Mouse (Mus musculus) heart, postnatal 0 days (tissue): ENCODE measurements around the gene Sh3bgrl2. TPM values are rescaled to one million over a fixed set of nuclear protein-coding genes. Genes with fewer than 3 reads are reported as not detected.

Source experiments
- ATAC-seq: fragments of 200-750 bp; cut with Nextera tagmentation; 2 replicates; pipeline ENCODE4 v1.8.0; 2017; ENCODE audit warnings: low read depth, moderate number of reproducible peaks, moderate library complexity; ENCODE audit not compliant: insufficient read depth
- DNase-seq: peaks from one replicate; pipeline ENCODE4 v3.0.0-alpha.2; 2016; ENCODE audit warnings: low spot score
- H3K27ac ChIP-seq: fragments of 300-500 bp; sonication (generic); 2 replicates; pipeline ENCODE4 v1.5.1; 2014; ENCODE audit warnings: low read depth, mild to moderate bottlenecking
- H3K27me3 ChIP-seq: fragments of 300-500 bp; sonication (generic); 2 replicates; pipeline ENCODE4 v1.6.1; 2014; ENCODE audit warnings: low read length, mixed read lengths; ENCODE audit not compliant: control insufficient read depth, insufficient read depth
- H3K36me3 ChIP-seq: fragments of 300-500 bp; sonication (generic); replicated peaks from 2 replicates; pipeline ENCODE4 v1.6.1; 2014; ENCODE audit warnings: low read length, mixed read lengths; ENCODE audit not compliant: control insufficient read depth, insufficient read depth
- H3K4me1 ChIP-seq: fragments of 300-500 bp; sonication (generic); 2 replicates; pipeline ENCODE4 v1.6.1; 2014; ENCODE audit warnings: antibody characterized with exemption; ENCODE audit not compliant: control insufficient read depth, insufficient read depth
- H3K4me2 ChIP-seq: fragments of 300-500 bp; sonication (generic); 2 replicates; pipeline ENCODE4 v1.6.1; 2014; ENCODE audit warnings: low read depth, mild to moderate bottlenecking, low read length, moderate library complexity
- H3K4me3 ChIP-seq: fragments of 300-500 bp; sonication (generic); 2 replicates; pipeline ENCODE4 v1.5.1; 2014; ENCODE audit warnings: low read depth, low read length
- H3K9ac ChIP-seq: fragments of 300-500 bp; sonication (generic); replicated peaks from 2 replicates; pipeline ENCODE4 v1.6.1; 2014; ENCODE audit warnings: low read depth, low read length, mixed read lengths
- H3K9me3 ChIP-seq: fragments of 300-500 bp; sonication (generic); replicated peaks from 2 replicates; pipeline ENCODE4 v1.6.1; 2016; ENCODE audit warnings: low read length; ENCODE audit not compliant: control insufficient read depth
- CTCF ChIP-seq: IDR thresholded peaks from 2 replicates; pipeline ENCODE4 v1.5.1; 2016; ENCODE audit warnings: antibody characterized with exemption, control low read depth, low read depth
- EP300 ChIP-seq: IDR thresholded peaks from 2 replicates; pipeline ENCODE4 v1.6.1; 2016; ENCODE audit warnings: antibody characterized with exemption, low read depth
- WGBS: fragments of 180-500 bp; shearing (Covaris S2); extraction: QIAGEN DNeasy Blood & Tissue Kit; methylation state at CpG from one replicate; pipeline ENCODE4 v1.1.7; 2014; 5-methylcytosine and 5-hydroxymethylcytosine counted together
- polyA plus RNA-seq: library from polyadenylated mRNA; unstranded; fragments of >200 nt; fragmentation: Nextera tagmentation; extraction: Ambion mirVana; gene quantifications from 2 replicates; pipeline ENCODE4 v1.2.1, GENCODE M21; 2015
- total RNA-seq: library from RNA; depleted of rRNA; stranded (reverse); fragments of >200 nt; gene quantifications from 2 replicates; pipeline ENCODE4 v1.2.3, GENCODE M21; 2014; ENCODE audit warnings: low replicate concordance; rRNA removed

Sh3bgrl2 gene
- total and polyA plus RNA-seq, 2 experiments from 2014 or later, result 3.8 to 5.7 TPM

DNA sequence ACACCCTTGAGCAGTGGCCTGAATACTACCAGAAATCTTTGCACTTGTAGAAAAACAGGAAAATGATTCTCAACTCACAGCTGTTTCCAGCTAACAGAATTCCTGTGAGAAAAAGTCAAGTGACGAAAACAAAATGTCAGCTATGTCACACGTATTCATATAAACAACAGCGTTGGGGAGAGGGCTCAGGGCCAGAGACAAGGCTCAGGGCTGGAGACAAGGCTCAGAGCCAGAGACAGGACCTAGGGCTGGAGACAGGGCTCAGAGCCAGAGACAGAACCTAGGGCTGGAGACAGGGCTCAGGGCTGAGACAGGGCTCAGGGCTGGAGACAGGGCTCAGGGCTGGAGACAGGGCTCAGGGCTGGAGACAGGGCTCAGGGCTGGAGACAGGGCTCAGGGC is 139.8 kb downstream of the Sh3bgrl2 start:
- Histone ChIP-seq H3K4me1 (peaks cover 7% of the 10 kb centered on the region; the same call in 1 of the 2 replicates), H3K36me3 (no peaks in the 10 kb centered on the region), H3K27me3 (peaks cover 4% of the 10 kb centered on the region; the same call in 1 of the 2 replicates), H3K9me3 (no peaks in the 10 kb centered on the region), H3K4me3 (no peak overlapping the region), H3K27ac (no peak overlapping the region), H3K4me2 (no peak overlapping the region), H3K9ac (no peak overlapping the region)
- peak; percentile 29; the same call in 1 of the 2 replicates for ATAC-seq
- WGBS, result 27% methylated on average over 3 of the region's 3 CpGs
- DNase-seq, result no peak
- TF ChIP-seq EP300 (no peak), CTCF (no peak)

Other genes starting within 250 kb of the Sh3bgrl2 start
- 0.50 and 6.1 TPM in 2 replicates for gene Lca5, start 107.2 kb upstream of the Sh3bgrl2 start, total RNA-seq
- 4.2 and 4.8 TPM in 2 replicates for gene Lca5, start 107.2 kb upstream of the Sh3bgrl2 start, polyA plus RNA-seq